Mouse (Mus musculus) CH12.LX (cell line): ENCODE measurements at regions not wholly inside any gene's neighbourhood (a gene's known extent, or its start where the extent isn't known, plus 50 kb on each side); places are given as distances from the start of the nearest gene placed in this dataset.

Experiments
- DNase-seq: peaks from one replicate; pipeline ENCODE4 v3.0.0-alpha.2; 2013; ENCODE audit errors: extremely low read depth
- H3K27ac ChIP-seq: 2 replicates; pipeline ENCODE4 v1.5.1; 2012; ENCODE audit warnings: low read depth, mild to moderate bottlenecking, control low read depth, moderate library complexity; ENCODE audit not compliant: insufficient read depth
- H3K27me3 ChIP-seq: replicated peaks from 2 replicates; pipeline ENCODE3; 2012; ENCODE audit warnings: inconsistent platforms
- H3K36me3 ChIP-seq, 2 experiments: replicated peaks in 1 of 2; 2 replicates each; pipeline versions ENCODE3 to v1.6.1; 2012; ENCODE audit warnings: inconsistent platforms in 1 of 2, low read length in 1 of 2, mild to moderate bottlenecking in 1 of 2, mixed read lengths in 1 of 2, moderate library complexity in 1 of 2; ENCODE audit not compliant: control insufficient read depth in 1 of 2, insufficient read depth in 1 of 2
- H3K4me1 ChIP-seq, 2 experiments: 2 replicates each; pipeline ENCODE4 v1.6.1; 2012; ENCODE audit warnings: inconsistent platforms in 1 of 2, moderate library complexity in 1 of 2; ENCODE audit not compliant: insufficient read depth in 2 of 2, control insufficient read depth in 1 of 2
- H3K4me2 ChIP-seq: 2 replicates; pipeline ENCODE4 v1.6.1; 2012; ENCODE audit warnings: low read depth, mild to moderate bottlenecking, control low read depth; ENCODE audit not compliant: poor library complexity, insufficient read depth, severe bottlenecking
- H3K4me3 ChIP-seq, 3 experiments: fragments of 150-350 bp in 1 of 3; sonication (generic) in 1 of 3; replicated peaks in 1 of 3; 2 replicates each; pipeline versions ENCODE3 to v1.5.1; 2011 to 2012; ENCODE audit warnings: low read depth in 2 of 3, low read length in 2 of 3, mild to moderate bottlenecking in 2 of 3, moderate library complexity in 2 of 3, control low read depth in 1 of 3, improper control_type of control experiment in 1 of 3, inconsistent platforms in 1 of 3, mixed read lengths in 1 of 3; ENCODE audit not compliant: poor library complexity in 1 of 3
- H3K79me2 ChIP-seq: replicated peaks from 2 replicates; pipeline ENCODE4 v1.6.1; 2012; ENCODE audit warnings: mild to moderate bottlenecking, moderate library complexity; ENCODE audit not compliant: control insufficient read depth, poor library complexity, insufficient read depth, severe bottlenecking; ENCODE audit errors: extremely low read depth
- H3K9ac ChIP-seq: 2 replicates; pipeline ENCODE4 v1.6.1; 2012; ENCODE audit warnings: low read depth, mild to moderate bottlenecking, control low read depth, moderate library complexity; ENCODE audit not compliant: insufficient read depth
- H3K9me3 ChIP-seq: replicated peaks from 2 replicates; pipeline ENCODE3; 2012; ENCODE audit warnings: low read length, inconsistent platforms, mixed read lengths
- BHLHE40 ChIP-seq: IDR thresholded peaks from 2 replicates; pipeline ENCODE4 v1.6.1; 2011; ENCODE audit warnings: mild to moderate bottlenecking, low read depth, low read length, improper control_type of control experiment
- CHD1 ChIP-seq: IDR thresholded peaks from 2 replicates; pipeline ENCODE4 v1.6.1; 2012; ENCODE audit warnings: low read depth, low read length, improper control_type of control experiment, inconsistent platforms
- CHD2 ChIP-seq: IDR thresholded peaks from 2 replicates; pipeline ENCODE4 v1.6.1; 2011; ENCODE audit warnings: low read length, improper control_type of control experiment
- CTCF ChIP-seq, 2 experiments: IDR thresholded peaks in 1 of 2; conservative IDR thresholded peaks in 1 of 2; 2 replicates each; pipeline ENCODE4 v1.5.1; 2011 to 2012; ENCODE audit warnings: low read depth in 2 of 2, low read length in 2 of 2, improper control_type of control experiment in 1 of 2, inconsistent platforms in 1 of 2, mild to moderate bottlenecking in 1 of 2, moderate library complexity in 1 of 2
- E2F4 ChIP-seq: IDR thresholded peaks from 2 replicates; pipeline ENCODE4 v1.6.1; 2011; ENCODE audit warnings: low read depth, low read length, improper control_type of control experiment; ENCODE audit not compliant: insufficient replicate concordance
- ELF1 ChIP-seq: IDR thresholded peaks from 2 replicates; pipeline ENCODE4 v1.6.1; 2014; ENCODE audit warnings: low read depth, mild to moderate bottlenecking, inconsistent platforms, low read length, improper control_type of control experiment
- EP300 ChIP-seq: IDR thresholded peaks from 2 replicates; pipeline ENCODE4 v1.6.1; 2011; ENCODE audit warnings: low read length, improper control_type of control experiment
- ETS1 ChIP-seq: conservative IDR thresholded peaks from 2 replicates; pipeline ENCODE4 v1.6.1; 2012; ENCODE audit warnings: low read depth, mild to moderate bottlenecking, inconsistent platforms, low read length, improper control_type of control experiment, moderate library complexity
- GABPA ChIP-seq: IDR thresholded peaks from 2 replicates; pipeline ENCODE4 v1.6.1; 2012; ENCODE audit warnings: low read depth, low read length, improper control_type of control experiment, inconsistent platforms; ENCODE audit not compliant: insufficient replicate concordance
- HCFC1 ChIP-seq: IDR thresholded peaks from 2 replicates; pipeline ENCODE4 v1.6.1; 2012; ENCODE audit warnings: low read depth, mild to moderate bottlenecking, inconsistent platforms, low read length, improper control_type of control experiment
- IRF4 ChIP-seq: IDR thresholded peaks from 2 replicates; pipeline ENCODE4 v1.6.1; 2014; ENCODE audit warnings: low read depth, mild to moderate bottlenecking, inconsistent platforms, low read length, improper control_type of control experiment
- JUND ChIP-seq: conservative IDR thresholded peaks from 2 replicates; pipeline ENCODE4 v1.6.1; 2011; ENCODE audit warnings: low read depth, low read length, improper control_type of control experiment
- KAT2A ChIP-seq: IDR thresholded peaks from 2 replicates; pipeline ENCODE4 v1.6.1; 2012; ENCODE audit warnings: low read length, improper control_type of control experiment, inconsistent platforms; ENCODE audit not compliant: insufficient replicate concordance
- MAFK ChIP-seq: IDR thresholded peaks from 2 replicates; pipeline ENCODE4 v1.6.1; 2011; ENCODE audit warnings: low read length, improper control_type of control experiment; ENCODE audit not compliant: insufficient replicate concordance
- MAZ ChIP-seq: IDR thresholded peaks from 2 replicates; pipeline ENCODE4 v1.6.1; 2012; ENCODE audit warnings: low read depth, mild to moderate bottlenecking, inconsistent platforms, low read length, improper control_type of control experiment, moderate library complexity
- MYC ChIP-seq: IDR thresholded peaks from 2 replicates; pipeline ENCODE4 v1.6.1; 2011; ENCODE audit warnings: low read depth, mild to moderate bottlenecking, improper control_type of control experiment, low read length
- NELFE ChIP-seq: IDR thresholded peaks from 2 replicates; pipeline ENCODE4 v1.6.1; 2011; ENCODE audit warnings: low read depth, low read length, improper control_type of control experiment
- NRF1 ChIP-seq: IDR thresholded peaks from 2 replicates; pipeline ENCODE4 v1.6.1; 2014; ENCODE audit warnings: low read depth, mild to moderate bottlenecking, inconsistent platforms, low read length, improper control_type of control experiment, moderate library complexity
- PAX5 ChIP-seq: IDR thresholded peaks from 2 replicates; pipeline ENCODE4 v1.6.1; 2012; ENCODE audit warnings: low read length, inconsistent platforms, mixed read lengths
- POLR2A ChIP-seq: IDR thresholded peaks from 2 replicates; pipeline ENCODE4 v1.6.1; 2011; ENCODE audit warnings: low read depth, mild to moderate bottlenecking, improper control_type of control experiment, low read length
- RCOR1 ChIP-seq: conservative IDR thresholded peaks from 2 replicates; pipeline ENCODE4 v1.6.1; 2012; ENCODE audit warnings: low read depth, mild to moderate bottlenecking, inconsistent platforms, low read length, improper control_type of control experiment
- SMC3 ChIP-seq: IDR thresholded peaks from 2 replicates; pipeline ENCODE4 v1.6.1; 2011; ENCODE audit warnings: low read depth, low read length, improper control_type of control experiment
- TBP ChIP-seq: conservative IDR thresholded peaks from 2 replicates; pipeline ENCODE4 v1.6.1; 2011; ENCODE audit warnings: low read depth, low read length, improper control_type of control experiment
- TCF12 ChIP-seq: IDR thresholded peaks from 2 replicates; pipeline ENCODE4 v1.6.1; 2014; ENCODE audit warnings: low read depth, mild to moderate bottlenecking, inconsistent platforms, low read length, improper control_type of control experiment
- UBTF ChIP-seq: IDR thresholded peaks from 2 replicates; pipeline ENCODE4 v1.6.1; 2012; ENCODE audit warnings: low read depth, mild to moderate bottlenecking, inconsistent platforms, low read length, improper control_type of control experiment, moderate library complexity
- USF2 ChIP-seq: conservative IDR thresholded peaks from 2 replicates; pipeline ENCODE4 v1.6.1; 2011; ENCODE audit warnings: low read depth, low read length, improper control_type of control experiment
- ZC3H11A ChIP-seq: IDR thresholded peaks from 2 replicates; pipeline ENCODE4 v1.6.1; 2012; ENCODE audit warnings: low read depth, mild to moderate bottlenecking, inconsistent platforms, low read length, improper control_type of control experiment
- ZKSCAN1 ChIP-seq: IDR thresholded peaks from 2 replicates; pipeline ENCODE4 v1.6.1; 2012; ENCODE audit warnings: low read depth, inconsistent platforms, low read length, improper control_type of control experiment, borderline replicate concordance
- dilution Hi-C: fragments of 300-500 bp; cut with MboI; formaldehyde crosslinking; loops from 2 replicates; pipeline ENCODE4 v1.14.3; 2020; ENCODE audit warnings: low sequenced_read_pairs; ENCODE audit not compliant: extremely low pct_unique_long_range_greater_than_20kb, extremely low pct_ligation_motif_present
- in situ Hi-C: fragments of 300-500 bp; cut with MboI; formaldehyde crosslinking; loops from 3 replicates; pipeline ENCODE4 v1.14.3; 2019; ENCODE audit warnings: low sequenced_read_pairs, low pct_ligation_motif_present, low pct_unique_long_range_greater_than_20kb, mixed read lengths

- no peak overlapping the region for H3K9ac ChIP-seq
- H3K4me3 ChIP-seq, result no peak overlapping the region
- no peaks in the 10 kb centered on the region for H3K36me3 ChIP-seq
- no peak overlapping the region for H3K4me2 ChIP-seq
- no peak for DNase-seq
- in situ Hi-C loops, result no loop called here
- no peaks in the 10 kb centered on the region for H3K79me2 ChIP-seq
- H3K9me3 ChIP-seq, result peaks cover 57% of the 10 kb centered on the region
- TF ChIP-seq IRF4, result no peak
- no peaks in the 10 kb centered on the region for H3K27me3 ChIP-seq
- no peaks in the 10 kb centered on the region for H3K4me1 ChIP-seq
- dilution Hi-C loops, result no loop called here
- H3K27ac ChIP-seq, result no peak overlapping the region
These were observed 158.6 kb upstream of the Gm11146 start for GRCm38 (mm10) chr16:77760479-77760878.

GRCm38 (mm10) chr16:77759997-77760396 is 158.1 kb upstream of the Gm11146 start:
- Histone ChIP-seq H3K9ac (no peak overlapping the region), H3K36me3 (no peaks in the 10 kb centered on the region), H3K27ac (no peak overlapping the region), H3K27me3 (no peaks in the 10 kb centered on the region), H3K9me3 (peaks cover 54% of the 10 kb centered on the region), H3K4me1 (no peaks in the 10 kb centered on the region), H3K4me2 (no peak overlapping the region), H3K4me3 (no peak overlapping the region), H3K79me2 (no peaks in the 10 kb centered on the region)
- dilution Hi-C loops, result no loop called here
- in situ Hi-C loops, result no loop called here
- no peak for DNase-seq
- no peak for TF ChIP-seq KAT2A
- TF ChIP-seq ETS1, result no peak
- no peak for TF ChIP-seq CHD1
- TF ChIP-seq NRF1, result no peak
- TF ChIP-seq GABPA, result no peak
- TF ChIP-seq TBP, result no peak
- no peak for TF ChIP-seq ELF1
- no peak for TF ChIP-seq MYC
- no peak for TF ChIP-seq POLR2A
- TF ChIP-seq PAX5, result no peak
- no peak for TF ChIP-seq CHD2
- TF ChIP-seq TCF12, result no peak
- no peak for TF ChIP-seq ZKSCAN1
- TF ChIP-seq NELFE, result no peak

DNA sequence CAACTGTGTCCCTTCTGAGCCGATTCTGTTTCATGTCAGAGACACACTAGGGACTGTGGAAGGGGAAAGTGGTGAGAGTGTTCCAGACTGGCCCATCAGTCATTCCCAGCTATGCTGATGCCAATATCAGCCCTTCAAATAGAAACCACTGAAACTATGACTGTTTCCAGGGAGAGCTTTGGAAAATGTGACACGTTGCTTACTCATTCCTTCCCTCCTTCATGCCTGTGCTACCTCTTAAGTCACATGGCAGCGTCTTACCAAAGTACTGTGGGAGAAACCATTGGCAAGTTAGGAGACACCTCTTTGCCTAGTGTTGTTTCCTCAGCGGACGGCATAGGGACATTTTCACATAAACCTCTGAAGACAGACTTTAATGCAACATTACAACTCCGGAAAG is 153.0 kb upstream of the Gm11146 start:
- Histone ChIP-seq H3K27me3 (no peaks in the 10 kb centered on the region), H3K4me3 (no peak overlapping the region), H3K4me1 (no peaks in the 10 kb centered on the region), H3K9ac (no peak overlapping the region), H3K79me2 (no peaks in the 10 kb centered on the region), H3K27ac (no peak overlapping the region), H3K9me3 (peaks cover 34% of the 10 kb centered on the region), H3K4me2 (no peak overlapping the region), H3K36me3 (no peaks in the 10 kb centered on the region)
- no peak for DNase-seq
- dilution Hi-C loops, result no loop called here
- in situ Hi-C loops, result no loop called here
- no peak for TF ChIP-seq GABPA
- TF ChIP-seq HCFC1, result no peak
- TF ChIP-seq CTCF (conservative IDR thresholded peaks at IDR 0.05 in 1 of 2, IDR thresholded peaks at IDR 0.05 in 1 of 2; ENCODE audit: low read depth in 2 of 2, low read length in 2 of 2), result no peak
- no peak for TF ChIP-seq E2F4
- TF ChIP-seq BHLHE40, result no peak
- TF ChIP-seq EP300, result no peak
- TF ChIP-seq RCOR1, result no peak
- no peak for TF ChIP-seq ZC3H11A
- no peak for TF ChIP-seq UBTF
- TF ChIP-seq PAX5, result no peak
- no peak for TF ChIP-seq CHD1
- no peak for TF ChIP-seq USF2
- no peak for TF ChIP-seq NRF1
- no peak for TF ChIP-seq SMC3
- no peak for TF ChIP-seq MAZ
- no peak for TF ChIP-seq ETS1
- no peak for TF ChIP-seq JUND
- TF ChIP-seq MAFK, result no peak
- TF ChIP-seq KAT2A, result no peak
